Mouse (Mus musculus): ENCODE measurements around the gene Fbxo41. TPM values are rescaled to one million over a fixed set of nuclear protein-coding genes. Genes with fewer than 3 reads are reported as not detected.

The Fbxo41 gene
- polyA plus RNA-seq, 1 experiment from 2014 or later: 0.10 TPM

GRCm38 (mm10) chr6:85465381-85465780 lies 37.4 kb downstream of the Fbxo41 start:
- no peak overlapping the region for H3K27ac ChIP-seq (replicated peaks)
- no peak overlapping the region for H3K9ac ChIP-seq (ENCODE audit: low read length)
- H3K4me1 ChIP-seq (replicated peaks; ENCODE audit: control insufficient read depth, insufficient read depth): no peaks in the 10 kb centered on the region
- H3K4me2 ChIP-seq (replicated peaks; ENCODE audit: low read depth): no peak overlapping the region
- H3K27me3 ChIP-seq (ENCODE audit: control insufficient read depth, insufficient read depth, low read length): no peaks in the 10 kb centered on the region
- no peaks in the 10 kb centered on the region for H3K9me3 ChIP-seq (ENCODE audit: control insufficient read depth, low read length)
- H3K4me3 ChIP-seq (ENCODE audit: low read depth, low read length): no peak overlapping the region
- DNase-seq (ENCODE audit: low spot score) (no peak), ATAC-seq (ENCODE audit: low FRiP score, low TSS enrichment) (no peak)
- peaks cover 45% of the 10 kb centered on the region for H3K36me3 ChIP-seq (ENCODE audit: control insufficient read depth, insufficient read depth, low read length)
- TF ChIP-seq CTCF (IDR thresholded peaks at IDR 0.05; ENCODE audit: low read depth) (peak; percentile 67), EP300 (optimal IDR thresholded peaks at IDR 0.05) (no peak)

GRCm38 (mm10) chr6:85459621-85460020 lies 43.2 kb downstream of the Fbxo41 start:
- Histone ChIP-seq H3K36me3 (ENCODE audit: control insufficient read depth, insufficient read depth, low read length) (peaks cover 28% of the 10 kb centered on the region), H3K4me3 (ENCODE audit: low read depth, low read length) (no peak overlapping the region), H3K9ac (ENCODE audit: low read length) (no peak overlapping the region), H3K4me1 (replicated peaks; ENCODE audit: control insufficient read depth, insufficient read depth) (no peaks in the 10 kb centered on the region), H3K27me3 (ENCODE audit: control insufficient read depth, insufficient read depth, low read length) (no peaks in the 10 kb centered on the region), H3K4me2 (replicated peaks; ENCODE audit: low read depth) (no peak overlapping the region), H3K27ac (replicated peaks) (no peak overlapping the region), H3K9me3 (ENCODE audit: control insufficient read depth, low read length) (no peaks in the 10 kb centered on the region)
- TF ChIP-seq EP300 (optimal IDR thresholded peaks at IDR 0.05) (no peak), CTCF (IDR thresholded peaks at IDR 0.05; ENCODE audit: low read depth) (peak; percentile 9; the same call in 1 of the 2 replicates)
- WGBS: 89% methylated on average over 2 of the region's 2 CpGs
- ATAC-seq (ENCODE audit: low FRiP score, low TSS enrichment) (no peak), DNase-seq (ENCODE audit: low spot score) (no peak)

GRCm38 (mm10) chr6:85452816-85453215 lies 50.0 kb downstream of the Fbxo41 start:
- no peaks in the 10 kb centered on the region for H3K36me3 ChIP-seq (ENCODE audit: control insufficient read depth, insufficient read depth, low read length)
- WGBS: 2% methylated on average over 7 of the region's 7 CpGs
- H3K4me1 ChIP-seq (replicated peaks; ENCODE audit: control insufficient read depth, insufficient read depth): no peaks in the 10 kb centered on the region
- no peak for ATAC-seq (ENCODE audit: low FRiP score, low TSS enrichment)
- H3K9me3 ChIP-seq (ENCODE audit: control insufficient read depth, low read length): no peaks in the 10 kb centered on the region
- H3K9ac ChIP-seq (ENCODE audit: low read length): peak overlapping the region; percentile 89
- H3K4me2 ChIP-seq (replicated peaks; ENCODE audit: low read depth): peak overlapping the region; percentile 76
- TF ChIP-seq EP300 (optimal IDR thresholded peaks at IDR 0.05): no peak
- TF ChIP-seq CTCF (IDR thresholded peaks at IDR 0.05; ENCODE audit: low read depth): no peak
- peak overlapping the region; percentile 82 for H3K4me3 ChIP-seq (ENCODE audit: low read depth, low read length)
- no peaks in the 10 kb centered on the region for H3K27me3 ChIP-seq (ENCODE audit: control insufficient read depth, insufficient read depth, low read length)
- DNase-seq (ENCODE audit: low spot score): peak; percentile 31
- peak overlapping the region; percentile 98 for H3K27ac ChIP-seq (replicated peaks)

GRCm38 (mm10) chr6:85452411-85452665 lies 50.5 kb downstream of the Fbxo41 start:
- under 1% methylated on average over 15 of the region's 15 CpGs for WGBS
- TF ChIP-seq CTCF (IDR thresholded peaks at IDR 0.05; ENCODE audit: low read depth) (no peak), EP300 (optimal IDR thresholded peaks at IDR 0.05) (no peak)
- H3K4me2 ChIP-seq (replicated peaks; ENCODE audit: low read depth): peak overlapping the region; percentile 76

GRCm38 (mm10) chr6:85451664-85452410 lies 51.0 kb downstream of the Fbxo41 start, which contains the start of gene Pradc1:
Gene Pradc1, minus strand, starts transcription at chr6:85451970.
- under 1% methylated on average over 54 of the region's 54 CpGs for WGBS
- TF ChIP-seq EP300 (optimal IDR thresholded peaks at IDR 0.05) (peak; percentile 97), CTCF (IDR thresholded peaks at IDR 0.05; ENCODE audit: low read depth) (no peak)
- H3K27ac ChIP-seq (replicated peaks): peak within 1 kb of the TSS; percentile 98

More at GRCm38 (mm10) chr6:85452411-85452665, 50.5 kb downstream of the Fbxo41 start:
- Histone ChIP-seq H3K36me3 (ENCODE audit: control insufficient read depth, insufficient read depth, low read length) (no peaks in the 10 kb centered on the region), H3K9ac (ENCODE audit: low read length) (peak overlapping the region; percentile 89), H3K9me3 (ENCODE audit: control insufficient read depth, low read length) (no peaks in the 10 kb centered on the region), H3K27ac (replicated peaks) (peak overlapping the region; percentile 98), H3K4me3 (ENCODE audit: low read depth, low read length) (peak overlapping the region; percentile 82), H3K4me1 (replicated peaks; ENCODE audit: control insufficient read depth, insufficient read depth) (no peaks in the 10 kb centered on the region), H3K27me3 (ENCODE audit: control insufficient read depth, insufficient read depth, low read length) (no peaks in the 10 kb centered on the region)
- no peak for DNase-seq (ENCODE audit: low spot score)
- no peak for ATAC-seq (ENCODE audit: low FRiP score, low TSS enrichment)

More at GRCm38 (mm10) chr6:85451664-85452410, 51.0 kb downstream of the Fbxo41 start, which contains the start of gene Pradc1:
- Histone ChIP-seq H3K27me3 (ENCODE audit: control insufficient read depth, insufficient read depth, low read length) (no peaks in the 10 kb centered on the region), H3K4me3 (ENCODE audit: low read depth, low read length) (peak within 1 kb of the TSS; percentile 82), H3K4me1 (replicated peaks; ENCODE audit: control insufficient read depth, insufficient read depth) (no peaks in the 10 kb centered on the region), H3K4me2 (replicated peaks; ENCODE audit: low read depth) (peak within 1 kb of the TSS; percentile 98), H3K9ac (ENCODE audit: low read length) (peak within 1 kb of the TSS; percentile 89), H3K36me3 (ENCODE audit: control insufficient read depth, insufficient read depth, low read length) (no peaks in the 10 kb centered on the region), H3K9me3 (ENCODE audit: control insufficient read depth, low read length) (no peaks in the 10 kb centered on the region)
- DNase-seq (ENCODE audit: low spot score) (peak; percentile 99), ATAC-seq (ENCODE audit: low FRiP score, low TSS enrichment) (peak; percentile 91)

Measured in stomach, postnatal 0 days (tissue).